Mouse (Mus musculus): ENCODE measurements around the gene Rdh1. TPM values are rescaled to one million over a fixed set of nuclear protein-coding genes. Genes with fewer than 3 reads are reported as not detected.
"Not testable (repeated sequence)": the region's sequence is repeated elsewhere in the genome, so short reads cannot be mapped to it uniquely, and the experiment has no call there.

Rdh1 gene
- polyA plus RNA-seq, 2 experiments = 0.15 to 0.17 TPM

GRCm38 (mm10) chr10:127801612-127802011 lies 42.1 kb downstream of the Rdh1 start:
- DNase-seq (ENCODE audit: low read depth in 3 of 3, low spot score in 3 of 3) (no peak), ATAC-seq (ENCODE audit: insufficient read depth) (no peak)
- Histone ChIP-seq H3K9ac (replicated peaks) (no peak overlapping the region), H3K36me3 (replicated peaks; ENCODE audit: control insufficient read depth, insufficient read depth, low read depth) (no peaks in the 10 kb centered on the region), H3K27me3 (ENCODE audit: control insufficient read depth, insufficient read depth, low read length) (no peaks in the 10 kb centered on the region), H3K4me1 (replicated peaks; ENCODE audit: control insufficient read depth in 2 of 2, insufficient read depth in 2 of 2, low read length in 1 of 2) (no peaks in the 10 kb centered on the region), H3K27ac (no peak overlapping the region), H3K9me3 (ENCODE audit: control insufficient read depth, low read length) (no peaks in the 10 kb centered on the region; the same call in 1 of the 2 replicates), H3K4me2 (ENCODE audit: low read depth) (no peak overlapping the region), H3K4me3 (ENCODE audit: insufficient read depth in 1 of 2, low read depth in 2 of 2, low read length in 2 of 2) (no peak overlapping the region)
- 34% methylated on average over 2 of the region's 2 CpGs for WGBS (ENCODE audit: insufficient replicate concordance)
- no peak for TF ChIP-seq CTCF (IDR thresholded peaks at IDR 0.05; ENCODE audit: low read depth)
- no peak for TF ChIP-seq EP300 (IDR thresholded peaks at IDR 0.05; ENCODE audit: low read depth)

- ATAC-seq (ENCODE audit: insufficient read depth) = no peak
- Histone ChIP-seq H3K36me3 (replicated peaks; ENCODE audit: control insufficient read depth, insufficient read depth, low read depth) (no peaks in the 10 kb centered on the region), H3K27ac (no peak overlapping the region), H3K9me3 (ENCODE audit: control insufficient read depth, low read length) (no peaks in the 10 kb centered on the region), H3K9ac (replicated peaks) (no peak overlapping the region), H3K27me3 (ENCODE audit: control insufficient read depth, insufficient read depth, low read length) (no peaks in the 10 kb centered on the region), H3K4me1 (replicated peaks; ENCODE audit: control insufficient read depth in 2 of 2, insufficient read depth in 2 of 2, low read length in 1 of 2) (no peaks in the 10 kb centered on the region), H3K4me3 (ENCODE audit: insufficient read depth in 1 of 2, low read depth in 2 of 2, low read length in 2 of 2) (no peak overlapping the region), H3K4me2 (ENCODE audit: low read depth) (no peak overlapping the region)
- DNase-seq (ENCODE audit: low read depth in 3 of 3, low spot score in 3 of 3) = no peak
- WGBS (ENCODE audit: insufficient replicate concordance) = 50% methylated on average over 5 of the region's 5 CpGs
- TF ChIP-seq CTCF (IDR thresholded peaks at IDR 0.05; ENCODE audit: low read depth) (no peak), EP300 (IDR thresholded peaks at IDR 0.05; ENCODE audit: low read depth) (no peak)
Observed at GRCm38 (mm10) chr10:127802236-127802635, 42.7 kb downstream of the Rdh1 start.

GRCm38 (mm10) chr10:127804416-127804815 lies 44.9 kb downstream of the Rdh1 start:
- no peak overlapping the region for H3K9ac ChIP-seq (replicated peaks)
- H3K36me3 ChIP-seq (replicated peaks; ENCODE audit: control insufficient read depth, insufficient read depth, low read depth) = no peaks in the 10 kb centered on the region
- DNase-seq (ENCODE audit: low read depth in 3 of 3, low spot score in 3 of 3) (no peak), ATAC-seq (ENCODE audit: insufficient read depth) (no peak)
- H3K4me3 ChIP-seq (ENCODE audit: insufficient read depth in 1 of 2, low read depth in 2 of 2, low read length in 2 of 2) = no peak overlapping the region
- H3K9me3 ChIP-seq (ENCODE audit: control insufficient read depth, low read length) = no peaks in the 10 kb centered on the region
- TF ChIP-seq CTCF (IDR thresholded peaks at IDR 0.05; ENCODE audit: low read depth) (no peak), EP300 (IDR thresholded peaks at IDR 0.05; ENCODE audit: low read depth) (no peak)
- H3K4me1 ChIP-seq (replicated peaks; ENCODE audit: control insufficient read depth in 2 of 2, insufficient read depth in 2 of 2, low read length in 1 of 2) = no peaks in the 10 kb centered on the region
- no peaks in the 10 kb centered on the region for H3K27me3 ChIP-seq (ENCODE audit: control insufficient read depth, insufficient read depth, low read length)
- H3K4me2 ChIP-seq (ENCODE audit: low read depth) = no peak overlapping the region
- 52% methylated on average over 7 of the region's 7 CpGs for WGBS (ENCODE audit: insufficient replicate concordance)
- no peak overlapping the region for H3K27ac ChIP-seq

DNA sequence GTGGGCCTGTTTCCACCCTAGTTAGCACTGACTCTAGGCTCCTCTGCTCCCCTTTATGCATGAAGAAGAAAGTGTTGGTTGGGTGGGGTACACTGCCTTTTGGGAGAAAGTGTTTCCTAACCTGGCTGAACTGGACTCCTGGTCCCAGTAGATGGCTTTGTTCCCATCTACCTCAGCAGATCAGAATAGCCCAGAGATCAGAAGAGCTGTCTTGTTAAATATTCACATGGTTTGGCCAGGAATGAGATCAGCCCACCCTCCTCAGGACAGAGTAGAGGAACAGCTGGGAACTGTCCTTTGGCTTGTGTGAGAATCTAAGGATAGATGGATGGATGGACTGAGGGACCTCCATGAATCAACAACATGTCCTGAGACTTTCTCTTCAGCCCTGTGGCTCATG lies 56.4 kb downstream of the Rdh1 start:
- H3K9me3 ChIP-seq (ENCODE audit: control insufficient read depth, low read length) = no peaks in the 10 kb centered on the region
- no peaks in the 10 kb centered on the region for H3K36me3 ChIP-seq (replicated peaks; ENCODE audit: control insufficient read depth, insufficient read depth, low read depth)
- no peaks in the 10 kb centered on the region for H3K27me3 ChIP-seq (ENCODE audit: control insufficient read depth, insufficient read depth, low read length)
- ATAC-seq (ENCODE audit: insufficient read depth) = no peak
- H3K4me1 ChIP-seq (replicated peaks; ENCODE audit: control insufficient read depth in 2 of 2, insufficient read depth in 2 of 2, low read length in 1 of 2) = no peaks in the 10 kb centered on the region
- H3K4me2 ChIP-seq (ENCODE audit: low read depth) = no peak overlapping the region
- DNase-seq (ENCODE audit: low read depth in 3 of 3, low spot score in 3 of 3) = no peak
- no peak overlapping the region for H3K4me3 ChIP-seq (ENCODE audit: insufficient read depth in 1 of 2, low read depth in 2 of 2, low read length in 2 of 2)
- no peak overlapping the region for H3K9ac ChIP-seq (replicated peaks)
- TF ChIP-seq CTCF (IDR thresholded peaks at IDR 0.05; ENCODE audit: low read depth) = no peak
- TF ChIP-seq EP300 (IDR thresholded peaks at IDR 0.05; ENCODE audit: low read depth) = no peak
- no peak overlapping the region for H3K27ac ChIP-seq

DNA sequence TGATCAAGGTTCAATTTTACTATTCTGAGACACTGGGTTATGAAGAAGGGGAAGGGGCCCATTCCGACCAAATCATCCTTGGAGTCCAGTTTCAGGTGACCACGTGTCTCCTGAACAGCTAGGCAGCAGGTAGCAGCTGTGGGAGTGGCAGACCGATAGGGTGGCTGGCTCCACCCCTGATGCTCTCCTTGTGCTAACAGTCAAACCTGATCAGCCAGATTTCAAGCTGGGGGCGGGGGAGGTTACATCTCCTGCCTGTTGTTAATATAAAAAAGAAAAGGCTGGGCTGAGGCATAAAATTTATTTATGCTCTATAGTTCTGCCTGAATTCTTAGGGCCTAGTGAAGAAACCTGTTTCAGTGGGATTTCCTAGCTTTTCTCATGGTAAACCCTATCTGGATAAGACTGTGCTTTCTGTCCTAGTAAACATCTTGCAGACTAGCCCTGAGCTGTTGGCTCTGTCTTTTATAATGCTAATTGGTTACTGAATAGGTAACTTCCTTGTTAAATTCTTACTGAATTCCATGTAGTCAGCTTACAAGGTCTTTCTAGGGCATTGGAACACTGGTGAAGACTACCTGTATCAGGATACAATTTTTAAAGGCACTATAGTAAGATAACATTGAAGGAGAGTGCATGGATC lies 57.9 kb downstream of the Rdh1 start:
- H3K4me1 ChIP-seq (replicated peaks; ENCODE audit: control insufficient read depth in 2 of 2, insufficient read depth in 2 of 2, low read length in 1 of 2); H3K9ac ChIP-seq (replicated peaks); H3K27ac ChIP-seq; DNase-seq (ENCODE audit: low read depth in 3 of 3, low spot score in 3 of 3); ATAC-seq (ENCODE audit: insufficient read depth); H3K9me3 ChIP-seq (ENCODE audit: control insufficient read depth, low read length); H3K4me2 ChIP-seq (ENCODE audit: low read depth); H3K27me3 ChIP-seq (ENCODE audit: control insufficient read depth, insufficient read depth, low read length); H3K4me3 ChIP-seq (ENCODE audit: insufficient read depth in 1 of 2, low read depth in 2 of 2, low read length in 2 of 2); H3K36me3 ChIP-seq (replicated peaks; ENCODE audit: control insufficient read depth, insufficient read depth, low read depth): not testable (repeated sequence)
- WGBS (ENCODE audit: insufficient replicate concordance) = 59% methylated on average over 4 of the region's 4 CpGs

Other genes starting within 250 kb of the Rdh1 start
- 2.1 and 3.6 TPM in 2 replicates for gene Ndufa4l2, start 244.8 kb upstream of the Rdh1 start, polyA plus RNA-seq (2012; rRNA removed)
- 2.0 and 5.8 TPM in 2 replicates for gene Ndufa4l2, start 244.8 kb upstream of the Rdh1 start, polyA plus RNA-seq (2014; fragmentation: Nextera tagmentation; extraction: Ambion mirVana)
- gene Shmt2, start 237.3 kb upstream of the Rdh1 start, polyA plus RNA-seq (2012; rRNA removed) = 81.0 and 88.6 TPM in 2 replicates
- 82.7 and 88.2 TPM in 2 replicates for gene Shmt2, start 237.3 kb upstream of the Rdh1 start, polyA plus RNA-seq (2014; fragmentation: Nextera tagmentation; extraction: Ambion mirVana)
- not detected in 2 replicates for gene Nxph4, start 225.2 kb upstream of the Rdh1 start, polyA plus RNA-seq (2012; rRNA removed)
- 0.13 TPM in 1 of 2 replicates, not detected in the other for gene Nxph4, start 225.2 kb upstream of the Rdh1 start, polyA plus RNA-seq (2014; fragmentation: Nextera tagmentation; extraction: Ambion mirVana)
- 14.1 and 18.2 TPM in 2 replicates for gene Lrp1, start 138.6 kb upstream of the Rdh1 start, polyA plus RNA-seq (2012; rRNA removed)
- gene Lrp1, start 138.6 kb upstream of the Rdh1 start, polyA plus RNA-seq (2014; fragmentation: Nextera tagmentation; extraction: Ambion mirVana) = 13.2 and 16.1 TPM in 2 replicates
- 10.9 TPM in 2 replicates for gene Stat6, start 116.7 kb upstream of the Rdh1 start, polyA plus RNA-seq (2012; rRNA removed)
- 10.2 and 12.4 TPM in 2 replicates for gene Stat6, start 116.7 kb upstream of the Rdh1 start, polyA plus RNA-seq (2014; fragmentation: Nextera tagmentation; extraction: Ambion mirVana)
- 5.0 and 5.5 TPM in 2 replicates for gene Nemp1, start 92.8 kb upstream of the Rdh1 start, polyA plus RNA-seq (2012; rRNA removed)
- gene Nemp1, start 92.8 kb upstream of the Rdh1 start, polyA plus RNA-seq (2014; fragmentation: Nextera tagmentation; extraction: Ambion mirVana) = 5.6 and 5.7 TPM in 2 replicates
- 4.0 and 4.1 TPM in 2 replicates for gene Nab2, start 91.2 kb upstream of the Rdh1 start, polyA plus RNA-seq (2012; rRNA removed)
- 0.88 and 1.1 TPM in 2 replicates for gene Nab2, start 91.2 kb upstream of the Rdh1 start, polyA plus RNA-seq (2014; fragmentation: Nextera tagmentation; extraction: Ambion mirVana)
- gene Myo1a, start 54.6 kb upstream of the Rdh1 start, polyA plus RNA-seq (2012; rRNA removed) = 0.25 and 0.30 TPM in 2 replicates
- gene Myo1a, start 54.6 kb upstream of the Rdh1 start, polyA plus RNA-seq (2014; fragmentation: Nextera tagmentation; extraction: Ambion mirVana) = 0.06 and 0.19 TPM in 2 replicates
- 20.7 and 27.9 TPM in 2 replicates for gene Tac2, start 35.2 kb upstream of the Rdh1 start, polyA plus RNA-seq (2012; rRNA removed)
- 26.8 and 31.3 TPM in 2 replicates for gene Tac2, start 35.2 kb upstream of the Rdh1 start, polyA plus RNA-seq (2014; fragmentation: Nextera tagmentation; extraction: Ambion mirVana)
- gene Zbtb39, start 20.2 kb upstream of the Rdh1 start, polyA plus RNA-seq (2012; rRNA removed) = 1.9 and 2.1 TPM in 2 replicates
- 0.72 and 0.83 TPM in 2 replicates for gene Zbtb39, start 20.2 kb upstream of the Rdh1 start, polyA plus RNA-seq (2014; fragmentation: Nextera tagmentation; extraction: Ambion mirVana)
- gene Gpr182, start 8.0 kb upstream of the Rdh1 start, polyA plus RNA-seq (2012; rRNA removed) = 9.1 and 11.5 TPM in 2 replicates
- gene Gpr182, start 8.0 kb upstream of the Rdh1 start, polyA plus RNA-seq (2014; fragmentation: Nextera tagmentation; extraction: Ambion mirVana) = 3.7 and 4.3 TPM in 2 replicates
- gene Rdh16f1, start 66 bp downstream of the Rdh1 start, polyA plus RNA-seq (2012; rRNA removed) = 0.03 and 0.06 TPM in 2 replicates
- gene Rdh16f1, start 66 bp downstream of the Rdh1 start, polyA plus RNA-seq (2014; fragmentation: Nextera tagmentation; extraction: Ambion mirVana) = 0.11 TPM in 1 of 2 replicates, not detected in the other
- 0.07 TPM in 1 of 2 replicates, not detected in the other for gene Rdh9, start 16.7 kb downstream of the Rdh1 start, polyA plus RNA-seq (2012; rRNA removed)
- not detected in 2 replicates for gene Rdh9, start 16.7 kb downstream of the Rdh1 start, polyA plus RNA-seq (2014; fragmentation: Nextera tagmentation; extraction: Ambion mirVana)
- gene Rdh16, start 41.4 kb downstream of the Rdh1 start, polyA plus RNA-seq (2012; rRNA removed) = 0.03 TPM in 1 of 2 replicates, not detected in the other
- gene Rdh16, start 41.4 kb downstream of the Rdh1 start, polyA plus RNA-seq (2014; fragmentation: Nextera tagmentation; extraction: Ambion mirVana) = not detected in 2 replicates
- 0.03 and 0.06 TPM in 2 replicates for gene Rdh19, start 90.2 kb downstream of the Rdh1 start, polyA plus RNA-seq (2012; rRNA removed)
- not detected in 2 replicates for gene Rdh19, start 90.2 kb downstream of the Rdh1 start, polyA plus RNA-seq (2014; fragmentation: Nextera tagmentation; extraction: Ambion mirVana)
- 0.09 and 0.28 TPM in 2 replicates for gene Rdh16f2, start 106.8 kb downstream of the Rdh1 start, polyA plus RNA-seq (2012; rRNA removed)
- 0.08 and 0.11 TPM in 2 replicates for gene Rdh16f2, start 106.8 kb downstream of the Rdh1 start, polyA plus RNA-seq (2014; fragmentation: Nextera tagmentation; extraction: Ambion mirVana)
- 0.92 and 1.1 TPM in 2 replicates for gene Rdh7, start 129.1 kb downstream of the Rdh1 start, polyA plus RNA-seq (2012; rRNA removed)
- gene Rdh7, start 129.1 kb downstream of the Rdh1 start, polyA plus RNA-seq (2014; fragmentation: Nextera tagmentation; extraction: Ambion mirVana) = 1.9 and 2.0 TPM in 2 replicates
- not detected in 2 replicates for gene Sdr9c7, start 138.8 kb downstream of the Rdh1 start, polyA plus RNA-seq (2012; rRNA removed)
- gene Sdr9c7, start 138.8 kb downstream of the Rdh1 start, polyA plus RNA-seq (2014; fragmentation: Nextera tagmentation; extraction: Ambion mirVana) = not detected in 2 replicates
- not detected in 2 replicates for gene Hsd17b6, start 247.9 kb downstream of the Rdh1 start, polyA plus RNA-seq (2012; rRNA removed)
- gene Hsd17b6, start 247.9 kb downstream of the Rdh1 start, polyA plus RNA-seq (2014; fragmentation: Nextera tagmentation; extraction: Ambion mirVana) = not detected in 2 replicates